Mouse (Mus musculus) right cerebral cortex, postnatal 36 days (tissue): ENCODE data around the gene Ralgapa2.

Source experiments
- DNase-seq, 2 experiments: peaks; one replicate each; pipeline ENCODE4 v3.0.0; 2022; ENCODE audit warnings: low spot score in 2 of 2, mixed read lengths in 1 of 2

Ralgapa2 gene

GRCm38 (mm10) chr2:146222279-146223175 is 289.6 kb downstream of the Ralgapa2 start:
- peak; percentile 18 to 20 for DNase-seq

GRCm38 (mm10) chr2:146221929-146222278 is 290.2 kb downstream of the Ralgapa2 start:
- DNase-seq, result peak in 1 of 2 experiments; percentile 23

GRCm38 (mm10) chr2:146221076-146221928 is 290.8 kb downstream of the Ralgapa2 start, which contains the start of gene Insm1:
TSS of gene Insm1 (plus strand) at chr2:146221921.
- DNase-seq, result peak; percentile 28 to 36

- peak in 1 of 2 experiments; percentile 9 for DNase-seq
Measured at GRCm38 (mm10) chr2:146220591-146221075, 291.5 kb downstream of the Ralgapa2 start.

- no peak for DNase-seq
Measured at GRCm38 (mm10) chr2:146219791-146220190, 292.4 kb downstream of the Ralgapa2 start.

- DNase-seq, result peak in 1 of 2 experiments; percentile 36
Measured at GRCm38 (mm10) chr2:146218881-146219535, 293.1 kb downstream of the Ralgapa2 start.

- no peak for DNase-seq
Measured at GRCm38 (mm10) chr2:146218161-146218691, 293.9 kb downstream of the Ralgapa2 start.

- no peak for DNase-seq
Measured at GRCm38 (mm10) chr2:146217227-146217980, 294.7 kb downstream of the Ralgapa2 start.

GRCm38 (mm10) chr2:146216111-146217064 is 295.8 kb downstream of the Ralgapa2 start:
- DNase-seq, result no peak

GRCm38 (mm10) chr2:146214715-146215114 is 297.4 kb downstream of the Ralgapa2 start:
- DNase-seq, result no peak

- DNase-seq, result no peak
Measured at GRCm38 (mm10) chr2:146210968-146211367, 301.2 kb downstream of the Ralgapa2 start.

GRCm38 (mm10) chr2:146197947-146198346 is 314.2 kb downstream of the Ralgapa2 start:
- no peak for DNase-seq

- DNase-seq, result no peak
Measured at GRCm38 (mm10) chr2:146196126-146196525, 316.0 kb downstream of the Ralgapa2 start.
